Mouse (Mus musculus) kidney, embryonic 16.5 days (tissue): ENCODE data around the gene Scnn1a. TPM values are rescaled to one million over a fixed set of nuclear protein-coding genes. Genes with fewer than 3 reads are reported as not detected.

Experiments used
- ATAC-seq: fragments of 200-750 bp; cut with Nextera tagmentation; 2 replicates; pipeline ENCODE4 v1.8.0; 2017; ENCODE audit warnings: moderate TSS enrichment; ENCODE audit not compliant: low FRiP score, low TSS enrichment
- H3K27ac ChIP-seq: fragments of 300-500 bp; sonication (generic); 2 replicates; pipeline ENCODE4 v1.5.1; 2014; ENCODE audit warnings: low read length
- H3K27me3 ChIP-seq: fragments of 300-500 bp; sonication (generic); 2 replicates; pipeline ENCODE4 v1.6.1; 2014; ENCODE audit warnings: low read length, control low read depth, mixed read lengths; ENCODE audit not compliant: insufficient read depth
- H3K36me3 ChIP-seq: fragments of 300-500 bp; sonication (generic); 2 replicates; pipeline ENCODE4 v1.6.1; 2014; ENCODE audit warnings: low read length, control low read depth, mixed read lengths; ENCODE audit not compliant: insufficient read depth
- H3K4me1 ChIP-seq: fragments of 300-500 bp; sonication (generic); 2 replicates; pipeline ENCODE4 v1.6.1; 2014; ENCODE audit warnings: low read length, control low read depth, mixed read lengths; ENCODE audit not compliant: insufficient read depth
- H3K4me2 ChIP-seq: fragments of 300-500 bp; sonication (generic); replicated peaks from 2 replicates; pipeline ENCODE4 v1.6.1; 2014; ENCODE audit warnings: low read depth, low read length
- H3K4me3 ChIP-seq: fragments of 300-500 bp; sonication (generic); 2 replicates; pipeline ENCODE4 v1.5.1; 2014; ENCODE audit warnings: mild to moderate bottlenecking, low read length
- H3K9ac ChIP-seq: fragments of 300-500 bp; sonication (generic); replicated peaks from 2 replicates; pipeline ENCODE4 v1.6.1; 2014; ENCODE audit warnings: low read length
- H3K9me3 ChIP-seq: fragments of 300-500 bp; sonication (generic); 2 replicates; pipeline ENCODE4 v1.6.1; 2016; ENCODE audit warnings: low read length, control low read depth
- WGBS: fragments of 180-500 bp; shearing (Covaris S2); extraction: QIAGEN DNeasy Blood & Tissue Kit; methylation state at CpG from one replicate; pipeline ENCODE4 v1.1.7; 2014; 5-methylcytosine and 5-hydroxymethylcytosine counted together
- polyA plus RNA-seq: library from polyadenylated mRNA; unstranded; fragments of >200 nt; fragmentation: Nextera tagmentation; extraction: Ambion mirVana; gene quantifications from 2 replicates; pipeline ENCODE4 v1.2.1, GENCODE M21; 2015

Gene Scnn1a
- polyA plus RNA-seq, 1 experiment from 2014 or later = 7.7 TPM

GRCm38 (mm10) chr6:125354352-125355151 lies 34.1 kb downstream of the Scnn1a start:
- Histone ChIP-seq H3K4me1 (peaks cover 68% of the 10 kb centered on the region), H3K27ac (peak overlapping the region; percentile 89), H3K36me3 (peaks cover 29% of the 10 kb centered on the region), H3K9ac (peak overlapping the region; percentile 44; the same call in 1 of the 2 replicates), H3K9me3 (no peaks in the 10 kb centered on the region), H3K4me3 (peak overlapping the region; percentile 21), H3K4me2 (peak overlapping the region; percentile 44), H3K27me3 (no peaks in the 10 kb centered on the region)
- peak; percentile 55 for ATAC-seq
- WGBS = 4% methylated on average over 14 of the region's 14 CpGs

GRCm38 (mm10) chr6:125355197-125355741 lies 34.8 kb downstream of the Scnn1a start:
- Histone ChIP-seq H3K4me2 (peak overlapping the region; percentile 44), H3K4me1 (peaks cover 69% of the 10 kb centered on the region), H3K36me3 (peaks cover 35% of the 10 kb centered on the region), H3K27me3 (no peaks in the 10 kb centered on the region), H3K9me3 (no peaks in the 10 kb centered on the region), H3K27ac (peak overlapping the region; percentile 89), H3K4me3 (peak overlapping the region; percentile 21), H3K9ac (0 out of 2 replicates have a peak overlapping the region, but pooled peaks have one; percentile 8)
- ATAC-seq = peak; percentile 9; the same call in 1 of the 2 replicates
- 7% methylated on average over 10 of the region's 10 CpGs for WGBS

GRCm38 (mm10) chr6:125356264-125356663 lies 35.8 kb downstream of the Scnn1a start:
- ATAC-seq = no peak
- peaks cover 44% of the 10 kb centered on the region for H3K36me3 ChIP-seq

GRCm38 (mm10) chr6:125357334-125357733 lies 36.9 kb downstream of the Scnn1a start:
- H3K9me3 ChIP-seq = no peaks in the 10 kb centered on the region
- WGBS = 68% methylated on average over 15 of the region's 15 CpGs
- peaks cover 54% of the 10 kb centered on the region for H3K4me1 ChIP-seq
- no peak overlapping the region for H3K4me2 ChIP-seq
- no peak overlapping the region for H3K4me3 ChIP-seq
- no peak overlapping the region for H3K27ac ChIP-seq
- no peak for ATAC-seq
- H3K27me3 ChIP-seq = no peaks in the 10 kb centered on the region
- H3K36me3 ChIP-seq = peaks cover 55% of the 10 kb centered on the region
- H3K9ac ChIP-seq = no peak overlapping the region

More at GRCm38 (mm10) chr6:125356264-125356663, 35.8 kb downstream of the Scnn1a start:
- H3K4me2 ChIP-seq = no peak overlapping the region
- 25% methylated on average over 8 of the region's 8 CpGs for WGBS
- H3K27me3 ChIP-seq = no peaks in the 10 kb centered on the region
- H3K9me3 ChIP-seq = no peaks in the 10 kb centered on the region
- H3K4me1 ChIP-seq = peaks cover 65% of the 10 kb centered on the region
- no peak overlapping the region; the same call in 1 of the 2 replicates for H3K9ac ChIP-seq
- H3K27ac ChIP-seq = no peak overlapping the region
- H3K4me3 ChIP-seq = no peak overlapping the region

GRCm38 (mm10) chr6:125359999-125360398 lies 39.5 kb downstream of the Scnn1a start:
- Histone ChIP-seq H3K27me3 (no peaks in the 10 kb centered on the region), H3K4me2 (no peak overlapping the region), H3K9ac (no peak overlapping the region), H3K27ac (0 out of 2 replicates have a peak overlapping the region, but pooled peaks have one; percentile 43), H3K4me3 (no peak overlapping the region), H3K4me1 (peaks cover 46% of the 10 kb centered on the region), H3K36me3 (peaks cover 59% of the 10 kb centered on the region), H3K9me3 (no peaks in the 10 kb centered on the region)
- WGBS = 44% methylated on average over 9 of the region's 9 CpGs
- ATAC-seq = no peak

GRCm38 (mm10) chr6:125360846-125361245 lies 40.4 kb downstream of the Scnn1a start:
- 73% methylated on average over 9 of the region's 9 CpGs for WGBS
- peaks cover 38% of the 10 kb centered on the region for H3K4me1 ChIP-seq
- H3K36me3 ChIP-seq = peaks cover 59% of the 10 kb centered on the region

GRCm38 (mm10) chr6:125361467-125362291 lies 41.2 kb downstream of the Scnn1a start:
- Histone ChIP-seq H3K4me2 (no peak overlapping the region), H3K36me3 (peaks cover 59% of the 10 kb centered on the region), H3K27ac (no peak overlapping the region), H3K4me1 (peaks cover 31% of the 10 kb centered on the region), H3K9ac (no peak overlapping the region), H3K9me3 (no peaks in the 10 kb centered on the region), H3K4me3 (no peak overlapping the region), H3K27me3 (no peaks in the 10 kb centered on the region)
- ATAC-seq = no peak
- 47% methylated on average over 38 of the region's 38 CpGs for WGBS

More at GRCm38 (mm10) chr6:125360846-125361245, 40.4 kb downstream of the Scnn1a start:
- no peak for ATAC-seq
- no peak overlapping the region for H3K4me2 ChIP-seq
- H3K27ac ChIP-seq = no peak overlapping the region
- H3K4me3 ChIP-seq = no peak overlapping the region
- H3K9ac ChIP-seq = no peak overlapping the region
- H3K27me3 ChIP-seq = no peaks in the 10 kb centered on the region
- H3K9me3 ChIP-seq = no peaks in the 10 kb centered on the region

GRCm38 (mm10) chr6:125363021-125363420 lies 42.6 kb downstream of the Scnn1a start:
- Histone ChIP-seq H3K27me3 (no peaks in the 10 kb centered on the region), H3K36me3 (peaks cover 46% of the 10 kb centered on the region), H3K4me2 (no peak overlapping the region; the same call in 1 of the 2 replicates), H3K27ac (no peak overlapping the region), H3K4me1 (peaks cover 35% of the 10 kb centered on the region), H3K4me3 (no peak overlapping the region), H3K9ac (0 out of 2 replicates have a peak overlapping the region, but pooled peaks have one; percentile 9), H3K9me3 (no peaks in the 10 kb centered on the region)
- ATAC-seq = no peak
- 36% methylated on average over 15 of the region's 15 CpGs for WGBS

GRCm38 (mm10) chr6:125363451-125364242 lies 43.2 kb downstream of the Scnn1a start:
- Histone ChIP-seq H3K4me2 (no peak overlapping the region; the same call in 1 of the 2 replicates), H3K4me3 (no peak overlapping the region), H3K27ac (0 out of 2 replicates have a peak overlapping the region, but pooled peaks have one; percentile 13), H3K36me3 (peaks cover 40% of the 10 kb centered on the region), H3K9me3 (no peaks in the 10 kb centered on the region), H3K27me3 (no peaks in the 10 kb centered on the region), H3K4me1 (peaks cover 35% of the 10 kb centered on the region), H3K9ac (0 out of 2 replicates have a peak overlapping the region, but pooled peaks have one; percentile 9)
- no peak for ATAC-seq
- 23% methylated on average over 23 of the region's 23 CpGs for WGBS
